Mouse (Mus musculus) layer of hippocampus, adult 18-20 months (tissue): ENCODE results near the gene Adra1b. TPM values are rescaled to one million over a fixed set of nuclear protein-coding genes. Genes with fewer than 3 reads are reported as not detected.

ENCODE experiments used
- DNase-seq, 2 experiments: peaks; one replicate each; pipeline ENCODE4 v3.0.0; 2022; ENCODE audit warnings: low spot score in 2 of 2
- long read RNA-seq: library from polyadenylated mRNA; stranded (forward); transcript quantifications from one replicate; pipeline ENCODE4 v2.0.0, GENCODE M21; 2021
- total RNA-seq, 2 experiments: library from RNA; stranded (reverse); gene quantifications; 2 replicates each; pipeline ENCODE4 v1.2.3; 2021

Adra1b gene
- 1 to 10 TPM; 3.2 to 4.2 TPM for total RNA-seq
- long read RNA-seq, partial matches to known transcripts, result 0 of 1 reads
- long read RNA-seq, other reads (novel, unspliced or antisense), result 0 of 1 reads

DNA sequence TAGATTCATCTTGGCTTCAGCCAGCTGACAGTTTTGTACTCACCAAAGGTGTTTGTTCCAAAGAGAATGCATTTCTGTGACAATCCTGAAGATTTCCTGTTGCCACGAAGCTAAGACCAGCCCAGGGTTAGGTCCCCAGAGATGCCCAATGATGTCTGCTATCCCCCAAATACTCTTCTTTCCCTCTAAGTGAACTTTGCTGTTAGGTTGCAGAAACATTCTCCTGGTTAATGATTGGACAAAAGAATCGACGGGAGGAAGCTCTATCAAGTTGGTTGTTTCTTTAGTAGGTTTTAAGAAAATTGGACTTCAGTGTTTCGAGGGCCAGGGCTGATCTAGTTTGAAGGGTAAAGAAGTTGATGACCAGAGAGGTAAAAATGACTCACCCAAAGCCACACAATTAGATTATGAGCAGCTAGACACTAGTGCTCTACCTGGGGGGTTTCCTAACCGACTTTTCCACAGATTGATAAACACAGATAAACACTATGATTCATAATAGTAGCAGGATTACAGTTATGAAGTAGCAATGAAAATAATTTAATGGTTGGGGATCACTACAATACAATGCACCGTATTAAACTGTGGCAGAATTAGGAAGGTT, at the start of gene Adra1b:
Adra1b (minus strand) TSS at position 160 of the 604 bp plus-strand sequence.
- no peak for DNase-seq

DNA sequence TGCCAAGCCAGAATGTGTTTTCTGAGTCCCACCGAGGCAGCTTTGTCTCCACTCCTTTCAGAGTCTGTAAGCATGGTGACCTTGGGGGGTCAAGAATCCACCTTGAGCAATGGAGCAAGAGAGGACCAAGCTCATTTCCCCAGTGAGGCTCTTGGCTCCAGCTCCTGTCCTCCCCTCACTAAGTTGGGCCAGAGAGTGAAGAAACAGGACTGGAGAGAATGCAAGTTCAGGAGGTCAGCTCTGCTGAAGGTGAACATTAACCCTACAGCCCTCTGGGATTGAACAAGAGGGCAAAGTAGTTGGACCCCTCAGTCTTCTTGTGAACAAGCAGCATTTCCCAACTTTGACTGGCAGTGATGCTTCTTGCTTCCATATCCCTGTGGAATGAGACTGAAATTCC, 49.3 kb upstream of the Adra1b start:
- DNase-seq, result no peak

DNA sequence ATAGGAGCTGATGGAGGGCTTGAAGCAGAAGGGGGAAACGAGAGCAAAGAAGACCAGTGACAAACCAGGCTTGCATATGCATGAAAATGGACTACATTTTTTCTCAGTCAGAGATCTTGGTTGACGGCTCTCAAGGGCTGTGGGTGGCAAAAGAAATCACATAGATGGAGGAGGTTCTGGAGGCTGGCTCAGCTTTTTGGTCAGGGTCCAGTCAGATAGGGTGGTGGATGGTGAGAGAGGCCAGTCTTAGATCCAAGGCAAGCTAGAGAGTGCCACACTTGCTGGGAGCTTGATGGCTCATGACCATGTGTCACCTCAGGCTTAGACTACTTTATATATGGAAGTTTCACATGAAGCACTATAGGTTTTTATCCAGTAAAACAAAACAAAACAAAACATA, 42.8 kb upstream of the Adra1b start:
- DNase-seq, result no peak

DNA sequence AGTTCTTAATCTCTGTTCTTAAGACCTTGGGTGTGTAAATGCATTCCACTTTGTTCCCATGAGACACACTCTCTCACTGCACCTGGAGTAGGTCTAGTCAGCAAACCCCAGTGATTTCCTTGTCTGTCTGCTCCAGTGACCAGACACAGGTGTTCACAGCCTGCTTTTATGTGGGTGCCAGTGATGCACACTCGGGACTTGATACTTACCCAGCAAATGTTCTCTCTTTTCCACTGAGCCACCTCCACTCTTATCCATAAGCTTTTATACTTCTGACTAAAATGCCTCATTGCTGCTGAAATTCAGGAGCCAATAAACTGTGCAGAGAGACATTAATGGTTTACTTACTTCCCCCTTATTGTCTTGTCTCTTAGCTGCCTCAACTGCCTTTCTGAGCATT, 42.2 kb upstream of the Adra1b start:
- no peak for DNase-seq

DNA sequence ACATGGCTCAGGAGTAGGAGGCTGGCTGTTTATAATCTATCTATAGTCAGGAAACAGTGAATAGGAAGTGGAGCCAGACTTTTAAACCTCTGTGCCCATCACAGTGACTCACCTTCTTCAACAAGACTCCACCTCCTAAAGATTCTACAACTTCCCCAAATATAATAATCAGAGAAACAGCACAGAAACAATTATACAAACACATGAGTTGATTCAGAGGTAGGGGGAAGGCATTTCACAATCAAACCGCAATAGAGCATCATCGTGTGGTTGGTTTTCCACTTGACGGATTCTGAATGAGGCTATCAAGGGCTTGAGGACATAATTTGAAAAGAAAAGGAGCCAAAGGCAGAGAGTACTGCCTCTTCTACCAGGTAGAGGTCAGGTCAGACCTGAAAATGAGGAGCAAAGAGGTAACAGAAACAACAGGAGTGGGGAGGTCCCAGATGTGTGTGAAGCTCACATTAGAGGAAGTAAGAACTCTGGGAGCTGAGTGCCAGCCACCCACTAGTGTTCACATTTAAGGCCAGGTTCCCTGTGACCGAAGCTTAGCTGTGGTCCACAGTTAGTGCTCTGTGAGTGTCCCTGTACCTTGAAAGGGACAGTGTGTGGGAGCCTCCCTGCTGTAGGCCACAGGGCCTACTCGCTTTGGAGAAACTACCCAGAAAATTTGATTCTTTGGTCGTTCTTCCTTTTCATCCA, 39.6 kb upstream of the Adra1b start:
- DNase-seq, result no peak

DNA sequence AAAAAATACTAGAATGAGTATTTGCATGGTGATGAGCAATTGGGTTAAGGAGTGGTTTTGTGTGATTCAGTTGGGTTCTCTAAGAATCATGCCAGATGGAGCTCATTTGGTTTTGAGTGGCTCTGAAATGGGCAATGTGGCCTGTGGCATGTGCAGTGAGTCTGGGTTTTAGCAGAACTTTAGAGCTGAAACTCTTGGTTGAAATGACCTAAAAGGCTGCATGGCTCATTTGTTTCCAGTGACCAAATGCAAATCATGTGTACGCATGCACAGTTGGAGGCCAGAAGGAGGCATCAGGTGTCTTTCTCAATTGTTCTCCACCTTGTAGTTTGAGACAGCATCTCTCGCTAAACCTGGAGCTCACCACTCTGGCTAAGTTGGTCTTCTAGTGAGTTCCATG, 35.0 kb upstream of the Adra1b start:
- no peak for DNase-seq

DNA sequence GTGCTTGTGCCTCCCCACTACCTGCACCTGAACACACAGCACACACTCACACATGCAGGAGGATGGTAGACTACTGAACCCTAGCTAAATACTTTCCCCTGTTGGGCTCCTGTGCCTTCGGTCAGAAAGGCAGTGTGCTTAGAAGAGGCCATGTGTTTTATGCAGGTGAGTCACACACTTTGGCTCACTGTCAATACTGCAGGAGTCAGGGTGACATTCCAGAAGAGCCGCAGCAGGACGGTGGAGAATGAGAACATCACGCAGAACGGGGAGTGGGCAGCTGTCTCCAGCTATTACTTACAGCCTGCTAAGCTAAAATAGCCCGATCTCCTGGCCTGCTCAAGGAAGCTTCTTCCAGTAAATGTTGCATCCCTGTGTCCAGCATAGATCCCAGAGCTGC, 32.5 kb upstream of the Adra1b start:
- DNase-seq, result no peak

DNA sequence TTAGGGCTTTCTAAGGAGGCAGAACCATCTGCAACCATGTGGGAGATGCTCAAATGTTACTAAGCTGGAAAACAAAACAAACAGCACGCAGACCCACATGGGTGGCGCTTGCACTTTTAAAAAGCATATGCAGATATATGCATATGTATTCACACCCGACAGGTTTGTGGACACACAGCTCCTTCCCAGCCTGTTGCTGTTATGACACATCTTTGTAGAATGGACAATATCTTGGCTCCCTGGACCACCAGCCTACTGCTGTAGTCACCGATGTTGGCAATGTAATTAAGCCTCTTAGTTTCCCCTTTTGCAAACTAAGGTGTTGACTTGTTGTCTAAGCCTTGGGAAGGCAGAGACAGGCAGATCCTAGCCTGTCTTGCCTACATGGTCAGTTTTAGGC, 32.0 kb upstream of the Adra1b start:
- DNase-seq, result no peak

DNA sequence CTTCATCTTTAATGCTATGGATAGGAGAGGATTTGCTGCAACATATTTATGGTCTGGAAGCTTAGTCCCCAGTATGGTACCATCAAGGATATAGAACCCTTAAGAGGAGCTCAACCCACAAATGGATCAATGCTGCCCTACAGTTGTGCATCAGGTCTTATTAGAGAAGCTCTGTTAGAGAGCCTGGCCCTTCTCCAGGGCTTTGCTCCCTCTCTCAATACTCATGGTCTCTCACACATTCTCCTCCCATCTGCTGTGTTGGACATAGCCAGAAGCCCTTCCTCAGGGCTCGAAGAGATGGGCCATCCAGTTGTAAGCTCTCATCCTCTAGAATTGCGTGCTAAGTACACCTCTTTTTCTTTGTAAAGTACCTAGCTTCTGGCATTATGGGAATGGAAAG, 29.2 kb upstream of the Adra1b start:
- no peak for DNase-seq

DNA sequence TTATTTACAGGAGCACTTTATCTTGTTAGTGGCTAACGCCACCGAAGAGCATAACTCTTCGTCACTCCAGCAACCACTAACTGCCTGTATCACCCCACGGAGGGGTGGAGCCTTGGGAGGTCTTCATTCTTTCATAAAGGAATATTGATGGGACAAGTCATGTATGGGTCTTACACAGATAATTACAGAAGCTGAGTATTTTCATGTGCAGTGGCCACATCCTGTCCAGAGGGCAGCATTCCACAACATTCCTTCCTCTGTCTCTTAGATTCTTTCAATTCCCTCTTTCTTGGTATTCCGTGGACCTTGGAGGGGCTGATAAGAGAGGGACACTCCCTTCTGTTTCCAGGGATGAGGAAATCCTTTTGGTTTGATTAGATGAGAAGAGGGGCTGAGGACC, 28.7 kb upstream of the Adra1b start:
- no peak for DNase-seq

DNA sequence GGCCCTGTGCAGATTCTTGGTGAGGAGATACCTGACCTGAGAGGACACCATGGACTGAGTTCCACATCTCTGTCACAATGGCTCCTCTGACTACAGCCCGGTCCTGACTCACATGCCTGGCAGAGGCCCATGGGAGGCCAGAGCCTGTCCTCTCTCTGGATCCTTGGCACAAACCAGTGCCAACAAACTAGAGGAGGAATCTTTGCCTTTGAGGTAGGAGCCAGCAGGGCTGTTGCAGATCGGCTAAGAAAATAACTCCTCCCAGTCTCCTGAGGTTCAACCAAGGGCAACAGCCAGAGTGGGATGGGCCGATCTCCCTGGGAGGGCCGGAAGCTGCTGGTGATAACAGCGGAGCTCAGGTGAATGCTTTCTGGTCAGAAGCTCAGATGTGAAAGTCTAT, 28.2 kb upstream of the Adra1b start:
- no peak for DNase-seq

DNA sequence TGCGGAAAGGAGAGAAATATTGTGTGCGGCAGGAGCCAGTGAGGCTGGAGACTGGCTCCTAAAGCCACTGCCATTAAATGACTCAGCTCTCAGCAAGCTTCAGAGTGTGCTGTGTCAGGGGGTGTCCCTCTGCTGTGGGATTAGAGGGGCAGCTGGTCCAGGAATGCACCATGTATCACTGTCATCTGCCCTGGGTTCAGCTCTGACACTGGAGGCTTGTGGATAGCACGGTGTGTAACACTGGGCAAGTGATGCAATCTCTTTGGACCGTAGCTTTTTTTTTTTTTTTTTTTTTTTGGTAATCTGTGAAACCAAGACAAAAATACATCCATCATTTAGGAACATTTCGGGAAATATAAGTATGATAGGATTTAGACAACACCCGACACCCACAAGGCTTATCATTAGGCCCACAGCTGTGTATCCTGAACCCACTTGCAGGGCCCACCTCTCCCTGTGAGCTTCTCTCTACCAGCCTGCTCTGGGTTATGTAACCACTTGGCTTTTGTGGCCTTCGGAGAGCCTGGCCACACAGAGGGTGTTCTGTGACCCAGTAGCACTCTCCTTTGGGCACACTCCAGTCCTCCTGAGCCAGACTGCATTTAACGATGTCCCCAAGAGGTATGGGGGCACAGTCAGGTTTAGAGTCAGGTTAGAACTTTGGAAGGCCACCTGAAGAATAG, 26.3 kb upstream of the Adra1b start:
- DNase-seq, result no peak

DNA sequence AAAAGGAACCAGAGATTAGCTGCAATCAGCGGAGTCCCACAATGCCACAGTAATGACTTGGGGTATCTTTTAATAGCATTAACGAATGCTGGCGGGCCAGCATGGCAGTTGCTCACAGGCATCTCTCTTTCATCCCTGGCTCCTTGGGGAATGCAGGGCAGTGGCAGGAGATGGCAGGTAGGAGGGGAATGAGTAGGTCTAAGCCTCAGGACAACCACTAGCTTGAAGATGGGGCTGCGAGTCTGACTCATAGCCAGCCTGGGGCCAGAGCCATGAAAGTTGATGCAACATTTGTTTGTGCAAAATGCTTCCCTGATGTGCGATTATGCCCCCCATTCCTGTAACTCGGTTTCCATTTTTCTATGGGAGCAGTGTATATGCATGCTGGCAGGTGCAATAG, 25.2 kb upstream of the Adra1b start:
- no peak for DNase-seq

DNA sequence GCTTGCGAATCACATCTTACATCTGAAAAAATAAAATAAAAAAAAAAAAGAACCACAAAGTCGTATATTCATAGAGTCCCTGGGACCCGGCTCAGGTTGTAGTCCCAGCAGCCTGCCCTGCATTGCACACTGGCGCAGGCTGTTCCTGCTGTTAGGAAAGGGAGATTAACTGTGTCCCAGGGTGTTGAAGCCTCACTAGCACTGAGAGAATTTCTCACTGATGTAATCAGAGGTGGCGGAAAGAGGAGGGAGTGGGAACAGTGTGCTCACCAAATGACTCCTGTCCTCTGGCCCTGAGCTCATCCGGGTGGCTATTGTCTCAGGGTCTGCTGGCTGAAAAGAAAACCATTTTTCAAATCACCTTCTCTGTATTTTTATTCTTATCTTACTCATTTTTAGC, 24.6 kb upstream of the Adra1b start:
- DNase-seq, result no peak

DNA sequence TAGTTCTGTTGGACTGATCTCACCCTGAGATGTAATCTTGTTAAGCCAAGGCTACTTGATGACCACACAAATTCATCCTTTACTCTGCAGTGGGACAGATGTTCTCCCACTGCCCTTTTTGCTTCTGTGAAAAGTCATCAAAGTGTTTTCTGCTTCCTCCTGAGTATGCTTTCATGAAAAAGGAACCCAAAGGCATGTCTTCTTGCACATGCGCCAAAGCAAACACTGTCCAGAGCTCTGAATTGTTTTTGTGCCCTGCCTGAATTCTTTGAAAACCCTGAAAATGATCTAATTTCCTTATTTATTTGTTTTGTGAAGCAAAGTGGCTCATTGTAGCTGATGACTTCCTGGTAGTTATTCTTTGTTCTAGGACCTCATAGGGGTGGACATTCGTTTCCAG, 20.7 kb upstream of the Adra1b start:
- DNase-seq, result no peak

DNA sequence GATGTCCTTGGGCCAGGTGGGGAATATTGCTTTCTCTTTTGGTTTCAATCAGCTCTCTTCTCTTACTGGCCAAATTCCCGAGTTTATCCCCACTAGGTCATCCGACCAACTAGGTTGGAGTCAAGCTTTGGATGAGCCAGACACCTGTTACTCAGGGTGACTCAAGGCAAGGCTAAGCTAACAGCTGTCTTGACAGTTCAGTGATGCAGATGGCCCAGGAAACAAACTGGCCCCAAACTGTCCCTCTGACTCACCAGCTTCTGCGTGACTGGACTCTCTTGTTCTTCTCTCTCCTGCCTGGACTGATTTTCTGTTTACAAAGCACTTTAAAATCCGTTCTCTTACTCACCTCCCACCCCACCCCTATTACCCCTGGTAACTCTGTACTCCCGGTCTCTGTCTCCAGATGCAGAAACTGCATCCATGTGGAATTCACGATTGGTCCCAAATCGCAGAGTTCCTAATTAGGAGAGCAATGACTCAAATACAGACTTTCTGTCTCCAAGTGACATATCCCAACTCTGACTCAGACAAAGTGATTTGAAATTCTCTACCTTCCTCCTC, 18.6 kb upstream of the Adra1b start:
- DNase-seq, result no peak

DNA sequence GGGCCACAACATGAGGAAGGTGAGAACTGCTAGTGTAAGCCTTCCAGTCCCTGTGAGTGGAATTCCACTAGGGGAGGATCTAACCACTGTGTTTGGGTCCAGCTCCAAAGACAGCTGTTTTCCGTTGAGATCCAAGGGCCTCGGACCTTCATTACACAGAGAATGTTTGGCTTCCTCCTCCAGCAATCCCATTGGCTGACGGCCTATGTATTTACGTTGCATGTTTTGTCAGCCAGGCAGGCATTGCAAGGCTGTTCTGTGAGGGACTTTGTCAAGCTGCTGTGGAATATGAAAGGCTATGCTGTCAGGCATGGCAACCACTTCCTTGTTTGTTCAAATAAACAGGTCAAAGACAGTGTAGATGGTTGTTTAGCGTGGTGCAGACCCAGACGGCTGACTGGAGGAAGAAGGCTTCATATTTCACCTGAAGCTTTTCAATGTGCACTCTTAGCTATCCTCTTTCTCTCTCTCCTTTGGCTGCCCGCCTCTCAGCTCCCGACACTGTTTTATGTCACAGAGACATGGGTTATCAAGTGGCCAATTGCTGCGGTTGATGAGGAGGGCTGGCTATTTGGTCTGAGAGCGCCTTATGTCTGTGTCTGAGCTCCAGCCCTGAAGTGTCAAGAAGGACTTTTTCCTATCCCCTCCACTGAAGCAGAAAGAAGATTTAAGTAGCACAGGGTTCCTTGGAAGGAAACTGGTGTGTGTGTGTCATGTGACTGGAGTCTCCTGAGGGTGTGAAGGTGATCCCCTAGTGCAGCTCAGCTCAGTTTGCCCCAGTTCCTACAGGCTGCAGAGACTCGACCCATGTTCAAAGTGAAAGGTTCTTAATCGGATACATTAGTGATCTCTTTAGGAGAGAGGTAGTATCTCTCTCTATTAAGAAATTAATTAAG, 13.8 kb upstream of the Adra1b start:
- no peak for DNase-seq

DNA sequence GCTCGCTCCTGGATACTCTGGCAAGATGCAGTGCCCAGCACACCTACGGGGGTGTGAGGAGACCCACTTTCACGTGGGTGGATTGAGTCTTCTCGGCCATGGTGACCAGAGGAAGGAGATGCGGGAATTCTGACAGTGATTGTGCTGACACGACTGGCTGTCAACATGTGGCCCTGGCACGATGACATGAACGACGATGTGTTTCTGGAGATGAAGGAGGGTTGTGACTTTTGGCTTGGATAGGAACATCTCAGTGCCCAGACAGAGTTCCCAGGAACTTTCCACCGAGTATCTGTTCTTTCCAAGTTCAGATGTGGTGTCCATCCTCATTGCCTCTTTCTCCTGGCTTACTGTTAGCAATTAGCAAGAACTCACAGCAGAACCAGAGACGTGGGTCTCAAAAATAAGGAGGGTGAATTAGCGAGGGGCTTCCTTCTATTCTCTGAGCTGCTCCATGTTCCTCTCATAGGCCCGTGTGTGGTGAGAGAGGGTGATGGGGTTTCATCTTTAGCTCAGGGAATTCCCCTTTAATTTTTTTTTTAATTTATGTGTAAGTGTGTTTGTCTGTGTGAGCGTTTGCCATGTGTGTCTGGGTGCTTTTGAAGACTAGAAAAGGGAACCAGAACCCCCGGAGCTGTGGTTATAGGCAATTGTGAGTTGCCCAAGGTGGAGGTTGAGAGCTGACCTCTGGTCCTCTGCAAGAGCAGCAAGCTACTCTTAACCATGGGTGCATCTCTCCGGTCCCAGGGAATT, 11.3 kb upstream of the Adra1b start:
- no peak for DNase-seq

DNA sequence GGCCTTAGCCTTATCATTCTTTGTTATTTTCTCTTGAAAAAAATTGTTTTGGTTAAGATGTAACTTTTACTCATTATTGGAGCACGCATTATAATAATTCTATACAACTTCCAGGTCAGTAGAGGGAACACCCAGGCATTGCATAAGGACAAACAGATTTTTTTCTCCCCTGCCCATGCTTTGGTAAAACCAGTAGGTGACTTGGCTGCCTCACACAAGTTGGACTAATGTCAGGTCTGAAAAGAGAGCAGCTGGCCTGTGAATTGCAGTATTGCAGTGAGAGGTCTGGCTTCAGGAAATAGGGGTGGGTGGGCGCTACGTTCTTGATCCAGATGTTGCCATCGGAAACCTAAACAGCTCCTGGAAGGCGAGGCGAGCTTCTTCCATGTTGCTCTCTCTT, 10.6 kb upstream of the Adra1b start:
- DNase-seq, result no peak

DNA sequence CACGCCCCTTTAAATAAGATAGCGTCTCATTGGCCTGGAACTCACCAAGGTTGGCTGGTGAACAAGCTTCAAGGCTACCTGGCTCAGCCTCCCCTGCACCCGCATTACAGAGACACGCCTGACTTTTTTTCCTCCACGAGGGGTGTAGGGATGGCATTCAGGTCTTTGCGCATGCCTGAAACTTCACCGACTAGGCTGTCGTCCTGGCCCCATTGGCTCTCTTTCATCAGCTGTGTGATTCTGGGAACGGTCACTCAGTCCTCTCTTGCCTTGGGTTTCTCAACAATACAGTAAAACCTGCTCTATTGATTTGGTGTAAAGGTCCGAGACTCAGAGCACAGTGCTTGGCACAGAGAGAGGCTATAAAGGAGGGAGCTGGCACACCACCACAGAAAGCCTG, 2.3 kb upstream of the Adra1b start:
- no peak for DNase-seq

DNA sequence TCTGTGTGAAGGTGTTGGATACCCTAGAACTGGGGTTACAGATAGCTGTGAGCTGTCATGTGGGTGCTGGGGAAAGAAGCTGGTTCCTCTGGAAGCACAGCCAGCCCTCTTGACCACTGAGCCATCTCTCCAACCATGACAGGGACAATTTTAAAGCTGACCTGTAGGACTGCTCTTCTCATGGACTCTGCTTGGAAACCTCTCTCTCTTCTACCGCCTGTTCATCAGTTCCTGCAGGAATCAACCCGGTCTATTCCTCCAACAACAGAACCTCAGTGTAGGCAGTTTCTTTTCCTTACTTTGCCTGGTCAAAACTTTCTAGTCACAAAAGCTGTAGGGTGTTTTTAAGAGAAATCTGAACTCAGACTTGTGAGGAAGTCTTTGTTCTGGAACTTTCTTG, 1.3 kb downstream of the Adra1b start:
- no peak for DNase-seq
